Mouse (Mus musculus): ENCODE measurements around the gene Gm10181. TPM values are rescaled to one million over a fixed set of nuclear protein-coding genes. Genes with fewer than 3 reads are reported as not detected.

The Gm10181 gene
- polyA plus RNA-seq, 1 experiment: not detected

GRCm38 (mm10) chr9:25055650-25056376 is 33.4 kb upstream of the Gm10181 start:
- DNase-seq (ENCODE audit: low read depth in 1 of 2, low spot score in 2 of 2): no peak
- no peak overlapping the region for H3K4me3 ChIP-seq (ENCODE audit: extremely low read depth, insufficient read depth, insufficient read length)
- TF ChIP-seq POLR2A (IDR thresholded peaks at IDR 0.05; ENCODE audit: low read depth, low read length) (no peak), CTCF (IDR thresholded peaks at IDR 0.05; ENCODE audit: extremely low read depth, insufficient read depth, insufficient read length, insufficient replicate concordance) (no peak)
- H3K27me3 ChIP-seq (ENCODE audit: control insufficient read depth, insufficient read depth, low read length): no peaks in the 10 kb centered on the region
- no peak overlapping the region for H3K27ac ChIP-seq (ENCODE audit: insufficient read depth, low read length)
- no peaks in the 10 kb centered on the region for H3K36me3 ChIP-seq (ENCODE audit: control insufficient read depth, insufficient read depth, low read length)
- H3K4me1 ChIP-seq (ENCODE audit: control insufficient read depth, insufficient read depth, insufficient read length): no peaks in the 10 kb centered on the region

GRCm38 (mm10) chr9:25058726-25059125 is 30.5 kb upstream of the Gm10181 start:
- Histone ChIP-seq H3K4me3 (ENCODE audit: extremely low read depth, insufficient read depth, insufficient read length) (no peak overlapping the region), H3K27me3 (ENCODE audit: control insufficient read depth, insufficient read depth, low read length) (no peaks in the 10 kb centered on the region), H3K36me3 (ENCODE audit: control insufficient read depth, insufficient read depth, low read length) (no peaks in the 10 kb centered on the region), H3K4me1 (ENCODE audit: control insufficient read depth, insufficient read depth, insufficient read length) (no peaks in the 10 kb centered on the region), H3K27ac (ENCODE audit: insufficient read depth, low read length) (no peak overlapping the region)
- no peak for DNase-seq (ENCODE audit: low read depth in 1 of 2, low spot score in 2 of 2)
- 65% methylated on average over 2 of the region's 3 CpGs for WGBS
- TF ChIP-seq POLR2A (IDR thresholded peaks at IDR 0.05; ENCODE audit: low read depth, low read length) (no peak), CTCF (IDR thresholded peaks at IDR 0.05; ENCODE audit: extremely low read depth, insufficient read depth, insufficient read length, insufficient replicate concordance) (no peak)

GRCm38 (mm10) chr9:25072666-25073065 is 16.6 kb upstream of the Gm10181 start:
- no peaks in the 10 kb centered on the region for H3K27me3 ChIP-seq (ENCODE audit: control insufficient read depth, insufficient read depth, low read length)
- no peaks in the 10 kb centered on the region for H3K4me1 ChIP-seq (ENCODE audit: control insufficient read depth, insufficient read depth, insufficient read length)
- TF ChIP-seq CTCF (IDR thresholded peaks at IDR 0.05; ENCODE audit: extremely low read depth, insufficient read depth, insufficient read length, insufficient replicate concordance) (no peak), POLR2A (IDR thresholded peaks at IDR 0.05; ENCODE audit: low read depth, low read length) (no peak)
- WGBS: 92% methylated on average over 1 of the region's 1 CpGs
- H3K36me3 ChIP-seq (ENCODE audit: control insufficient read depth, insufficient read depth, low read length): no peaks in the 10 kb centered on the region
- no peak overlapping the region for H3K4me3 ChIP-seq (ENCODE audit: extremely low read depth, insufficient read depth, insufficient read length)
- no peak for DNase-seq (ENCODE audit: low read depth in 1 of 2, low spot score in 2 of 2)
- H3K27ac ChIP-seq (ENCODE audit: insufficient read depth, low read length): no peak overlapping the region

GRCm38 (mm10) chr9:25075977-25076376 is 13.2 kb upstream of the Gm10181 start:
- TF ChIP-seq CTCF (IDR thresholded peaks at IDR 0.05; ENCODE audit: extremely low read depth, insufficient read depth, insufficient read length, insufficient replicate concordance): no peak
- no peak for TF ChIP-seq POLR2A (IDR thresholded peaks at IDR 0.05; ENCODE audit: low read depth, low read length)
- Histone ChIP-seq H3K27me3 (ENCODE audit: control insufficient read depth, insufficient read depth, low read length) (no peaks in the 10 kb centered on the region), H3K4me3 (ENCODE audit: extremely low read depth, insufficient read depth, insufficient read length) (no peak overlapping the region), H3K36me3 (ENCODE audit: control insufficient read depth, insufficient read depth, low read length) (no peaks in the 10 kb centered on the region), H3K4me1 (ENCODE audit: control insufficient read depth, insufficient read depth, insufficient read length) (no peaks in the 10 kb centered on the region), H3K27ac (ENCODE audit: insufficient read depth, low read length) (no peak overlapping the region)
- WGBS: 18% methylated on average over 3 of the region's 3 CpGs
- no peak for DNase-seq (ENCODE audit: low read depth in 1 of 2, low spot score in 2 of 2)

DNA sequence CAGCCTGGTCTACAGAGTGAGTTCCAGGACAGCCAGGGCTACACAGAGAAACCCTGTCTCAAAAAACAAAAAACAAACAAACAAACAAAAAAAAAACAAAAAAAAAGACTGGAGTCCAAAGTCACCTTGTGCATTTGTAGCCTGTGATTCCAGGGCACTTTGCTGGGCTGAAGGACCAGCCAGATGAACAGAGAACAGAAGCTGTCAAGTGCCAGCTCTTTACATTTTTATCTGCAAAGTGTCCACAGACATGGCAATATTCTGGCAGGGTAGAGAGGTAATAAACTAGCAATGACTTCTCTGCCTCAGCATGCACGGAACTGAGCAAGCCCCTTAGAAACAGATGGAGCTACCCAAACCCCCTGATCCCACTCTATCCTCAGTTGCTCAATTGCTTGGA is 12.7 kb upstream of the Gm10181 start:
- H3K4me1 ChIP-seq (ENCODE audit: control insufficient read depth, insufficient read depth, insufficient read length): no peaks in the 10 kb centered on the region
- TF ChIP-seq POLR2A (IDR thresholded peaks at IDR 0.05; ENCODE audit: low read depth, low read length) (no peak), CTCF (IDR thresholded peaks at IDR 0.05; ENCODE audit: extremely low read depth, insufficient read depth, insufficient read length, insufficient replicate concordance) (no peak)
- no peak overlapping the region for H3K27ac ChIP-seq (ENCODE audit: insufficient read depth, low read length)
- H3K36me3 ChIP-seq (ENCODE audit: control insufficient read depth, insufficient read depth, low read length): no peaks in the 10 kb centered on the region
- DNase-seq (ENCODE audit: low read depth in 1 of 2, low spot score in 2 of 2): no peak
- 88% methylated on average over 1 of the region's 1 CpGs for WGBS
- no peak overlapping the region for H3K4me3 ChIP-seq (ENCODE audit: extremely low read depth, insufficient read depth, insufficient read length)
- no peaks in the 10 kb centered on the region for H3K27me3 ChIP-seq (ENCODE audit: control insufficient read depth, insufficient read depth, low read length)

GRCm38 (mm10) chr9:25090853-25091252 is 1.6 kb downstream of the Gm10181 start:
- TF ChIP-seq POLR2A (IDR thresholded peaks at IDR 0.05; ENCODE audit: low read depth, low read length) (no peak), CTCF (IDR thresholded peaks at IDR 0.05; ENCODE audit: extremely low read depth, insufficient read depth, insufficient read length, insufficient replicate concordance) (no peak)
- H3K4me1 ChIP-seq (ENCODE audit: control insufficient read depth, insufficient read depth, insufficient read length): no peaks in the 10 kb centered on the region
- DNase-seq (ENCODE audit: low read depth in 1 of 2, low spot score in 2 of 2): no peak
- 85% methylated on average over 1 of the region's 1 CpGs for WGBS
- no peak overlapping the region for H3K27ac ChIP-seq (ENCODE audit: insufficient read depth, low read length)
- H3K36me3 ChIP-seq (ENCODE audit: control insufficient read depth, insufficient read depth, low read length): no peaks in the 10 kb centered on the region
- H3K27me3 ChIP-seq (ENCODE audit: control insufficient read depth, insufficient read depth, low read length): no peaks in the 10 kb centered on the region
- H3K4me3 ChIP-seq (ENCODE audit: extremely low read depth, insufficient read depth, insufficient read length): no peak overlapping the region

- TF ChIP-seq CTCF (IDR thresholded peaks at IDR 0.05; ENCODE audit: extremely low read depth, insufficient read depth, insufficient read length, insufficient replicate concordance) (no peak), POLR2A (IDR thresholded peaks at IDR 0.05; ENCODE audit: low read depth, low read length) (no peak)
- H3K4me3 ChIP-seq (ENCODE audit: extremely low read depth, insufficient read depth, insufficient read length): no peak overlapping the region
- peaks cover 17% of the 10 kb centered on the region for H3K36me3 ChIP-seq (ENCODE audit: control insufficient read depth, insufficient read depth, low read length)
- H3K27me3 ChIP-seq (ENCODE audit: control insufficient read depth, insufficient read depth, low read length): no peaks in the 10 kb centered on the region
- H3K27ac ChIP-seq (ENCODE audit: insufficient read depth, low read length): no peak overlapping the region
- 91% methylated on average over 1 of the region's 1 CpGs for WGBS
- no peak for DNase-seq (ENCODE audit: low read depth in 1 of 2, low spot score in 2 of 2)
- no peaks in the 10 kb centered on the region for H3K4me1 ChIP-seq (ENCODE audit: control insufficient read depth, insufficient read depth, insufficient read length)
Measured at GRCm38 (mm10) chr9:25102881-25103280, 13.7 kb downstream of the Gm10181 start.
